Mouse (Mus musculus): ENCODE results near the gene Snd1.

DNA sequence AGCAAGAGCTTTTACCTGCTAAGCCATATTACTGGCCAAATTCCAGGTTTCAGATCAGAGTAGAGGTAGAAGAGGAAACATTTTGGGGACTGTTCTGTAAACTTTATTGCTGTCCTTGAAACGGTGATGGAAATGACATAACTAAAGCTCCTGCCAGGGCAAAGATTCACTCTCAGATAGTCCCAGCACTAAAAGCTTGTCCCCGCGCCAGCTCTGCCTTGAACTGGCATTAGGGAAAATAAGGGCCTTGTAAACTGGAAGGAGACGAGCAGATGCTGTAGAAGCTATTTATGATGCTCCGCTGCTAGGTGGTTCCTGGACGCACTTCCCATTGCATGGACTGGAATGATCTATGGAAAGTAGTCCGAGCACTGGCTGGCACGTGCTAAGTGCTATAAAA is 44.5 kb downstream of the Snd1 start:
- TF ChIP-seq CTCF (IDR thresholded peaks at IDR 0.05; ENCODE audit: low read depth, low read length) = no peak
- TF ChIP-seq GATA2 (IDR thresholded peaks at IDR 0.05; ENCODE audit: borderline replicate concordance, low read depth, low read length) = no peak
- no peak for TF ChIP-seq TAL1 (conservative IDR thresholded peaks at IDR 0.05; ENCODE audit: low read depth, low read length)
- no peak for TF ChIP-seq GATA1 (IDR thresholded peaks at IDR 0.05; ENCODE audit: borderline replicate concordance, low read length)

All from G1E (cell line).